Mouse (Mus musculus) forebrain, embryonic 11.5 days (tissue): Measurements from ENCODE around the gene Mafg. TPM values are rescaled to one million over a fixed set of nuclear protein-coding genes. Genes with fewer than 3 reads are reported as not detected.
"Not testable (repeated sequence)": the region's sequence is repeated elsewhere in the genome, so short reads cannot be mapped to it uniquely, and the experiment has no call there.

Source experiments
- ATAC-seq: fragments of 200-750 bp; cut with Nextera tagmentation; replicated peaks from 2 replicates; pipeline ENCODE4 v1.8.0; 2017; ENCODE audit warnings: moderate TSS enrichment; ENCODE audit not compliant: low FRiP score
- DNase-seq: peaks from one replicate; pipeline ENCODE4 v3.0.0-alpha.2; 2017; ENCODE audit warnings: low spot score
- H3K27ac ChIP-seq: fragments of 300-500 bp; sonication (generic); 2 replicates; pipeline ENCODE4 v1.5.1; 2014; ENCODE audit warnings: low read depth, low read length
- H3K27me3 ChIP-seq: fragments of 300-500 bp; sonication (generic); 2 replicates; pipeline ENCODE4 v1.6.1; 2014; ENCODE audit warnings: mild to moderate bottlenecking, low read length, mixed read lengths; ENCODE audit not compliant: control insufficient read depth, insufficient read depth
- H3K36me3 ChIP-seq: fragments of 300-500 bp; sonication (generic); 2 replicates; pipeline ENCODE4 v1.6.1; 2014; ENCODE audit warnings: mild to moderate bottlenecking, low read length, moderate library complexity, mixed read lengths; ENCODE audit not compliant: control insufficient read depth, insufficient read depth
- H3K4me1 ChIP-seq: fragments of 300-500 bp; sonication (generic); replicated peaks from 2 replicates; pipeline ENCODE4 v1.6.1; 2014; ENCODE audit warnings: low read length, mixed read lengths; ENCODE audit not compliant: control insufficient read depth, insufficient read depth
- H3K4me2 ChIP-seq: fragments of 300-500 bp; sonication (generic); 2 replicates; pipeline ENCODE4 v1.6.1; 2014; ENCODE audit warnings: low read depth, mild to moderate bottlenecking, low read length, moderate library complexity, mixed read lengths; ENCODE audit not compliant: severe bottlenecking
- H3K4me3 ChIP-seq: fragments of 300-500 bp; sonication (generic); 2 replicates; pipeline ENCODE4 v1.5.1; 2014; ENCODE audit warnings: low read depth, low read length
- H3K9ac ChIP-seq: fragments of 300-500 bp; sonication (generic); 2 replicates; pipeline ENCODE4 v1.6.1; 2014; ENCODE audit warnings: low read length
- H3K9me3 ChIP-seq: fragments of 300-500 bp; sonication (generic); 2 replicates; pipeline ENCODE4 v1.6.1; 2016; ENCODE audit warnings: low read length, mixed read lengths; ENCODE audit not compliant: control insufficient read depth
- WGBS: fragments of 180-500 bp; shearing (Covaris S2); extraction: QIAGEN DNeasy Blood & Tissue Kit; methylation state at CpG from one replicate; pipeline ENCODE4 v1.1.7; 2014; 5-methylcytosine and 5-hydroxymethylcytosine counted together
- polyA plus RNA-seq: library from polyadenylated mRNA; unstranded; fragments of >200 nt; fragmentation: Nextera tagmentation; extraction: Ambion mirVana; gene quantifications from 2 replicates; pipeline ENCODE4 v1.2.1, GENCODE M21; 2014

Mafg gene
- 25.5 and 26.4 TPM in 2 replicates for polyA plus RNA-seq

- Histone ChIP-seq H3K4me3 (peak within 1 kb of the TSS; percentile 96), H3K9ac (peak within 1 kb of the TSS; percentile 88), H3K36me3 (peaks cover 5% of the 10 kb centered on the region; the same call in 1 of the 2 replicates), H3K4me1 (peaks cover 22% of the 10 kb centered on the region), H3K27me3 (no peaks in the 10 kb centered on the region; the same call in 1 of the 2 replicates), H3K4me2 (peak within 1 kb of the TSS; percentile 93), H3K27ac (peak within 1 kb of the TSS; percentile 62), H3K9me3 (no peaks in the 10 kb centered on the region)
- 10% methylated on average over 58 of the region's 58 CpGs for WGBS
- DNase-seq (peak; percentile 98), ATAC-seq (peak; percentile 95)
These were observed at the start of gene Mafg for GRCm38 (mm10) chr11:120633520-120634343. Gene Mafg, minus strand, starts transcription at chr11:120633600.

GRCm38 (mm10) chr11:120682683-120683082 is 49.3 kb upstream of the Mafg start:
- Histone ChIP-seq H3K4me3 (no peak overlapping the region), H3K9me3 (no peaks in the 10 kb centered on the region), H3K27ac (no peak overlapping the region), H3K4me2 (no peak overlapping the region), H3K36me3 (peaks cover 7% of the 10 kb centered on the region; the same call in 1 of the 2 replicates), H3K9ac (no peak overlapping the region), H3K27me3 (no peaks in the 10 kb centered on the region), H3K4me1 (0 out of 2 replicates have a peak, but pooled peaks cover 2% of the 10 kb centered on the region)
- no peak for DNase-seq
- ATAC-seq, result no peak
- 92% methylated on average over 5 of the region's 5 CpGs for WGBS

GRCm38 (mm10) chr11:120679909-120680308 is 46.5 kb upstream of the Mafg start:
- Histone ChIP-seq H3K4me2 (no peak overlapping the region), H3K4me3 (no peak overlapping the region), H3K27me3 (no peaks in the 10 kb centered on the region), H3K9ac (no peak overlapping the region), H3K9me3 (no peaks in the 10 kb centered on the region), H3K27ac (no peak overlapping the region), H3K36me3 (peaks cover 7% of the 10 kb centered on the region; the same call in 1 of the 2 replicates), H3K4me1 (no peaks in the 10 kb centered on the region)
- no peak for ATAC-seq
- DNase-seq, result no peak
- WGBS, result 75% methylated on average over 3 of the region's 3 CpGs

GRCm38 (mm10) chr11:120676951-120677350 is 43.6 kb upstream of the Mafg start:
- Histone ChIP-seq H3K4me3 (no peak overlapping the region), H3K27ac (no peak overlapping the region), H3K9me3 (no peaks in the 10 kb centered on the region), H3K9ac (no peak overlapping the region), H3K4me1 (peaks cover 3% of the 10 kb centered on the region; the same call in 1 of the 2 replicates), H3K4me2 (no peak overlapping the region), H3K27me3 (no peaks in the 10 kb centered on the region), H3K36me3 (peaks cover 7% of the 10 kb centered on the region; the same call in 1 of the 2 replicates)
- ATAC-seq, result no peak
- 93% methylated on average over 4 of the region's 4 CpGs for WGBS
- DNase-seq, result no peak

- H3K4me2 ChIP-seq, H3K27ac ChIP-seq, H3K9me3 ChIP-seq, H3K4me1 ChIP-seq, H3K27me3 ChIP-seq, H3K9ac ChIP-seq, H3K36me3 ChIP-seq, ATAC-seq, H3K4me3 ChIP-seq, DNase-seq: not testable (repeated sequence)
- 83% methylated on average over 3 of the region's 5 CpGs for WGBS
These were observed 42.5 kb upstream of the Mafg start for GRCm38 (mm10) chr11:120675875-120676274.

- Histone ChIP-seq H3K36me3 (peaks cover 4% of the 10 kb centered on the region; the same call in 1 of the 2 replicates), H3K4me1 (peaks cover 3% of the 10 kb centered on the region; the same call in 1 of the 2 replicates), H3K4me2 (peak overlapping the region; percentile 56), H3K4me3 (peak overlapping the region; percentile 76), H3K9me3 (no peaks in the 10 kb centered on the region), H3K9ac (peak overlapping the region; percentile 83), H3K27ac (peak overlapping the region; percentile 25; the same call in 1 of the 2 replicates), H3K27me3 (no peaks in the 10 kb centered on the region)
- DNase-seq (no peak), ATAC-seq (peak; percentile 16; the same call in 1 of the 2 replicates)
- 42% methylated on average over 12 of the region's 12 CpGs for WGBS
These were observed 40.3 kb upstream of the Mafg start for GRCm38 (mm10) chr11:120673594-120674122.

GRCm38 (mm10) chr11:120672687-120673593 is 39.5 kb upstream of the Mafg start, which contains the start of gene Aspscr1:
Gene Aspscr1, plus strand, starts transcription at chr11:120672973.
- Histone ChIP-seq H3K4me3 (peak within 1 kb of the TSS; percentile 76), H3K4me2 (peak within 1 kb of the TSS; percentile 56), H3K36me3 (no peaks in the 10 kb centered on the region), H3K9ac (peak within 1 kb of the TSS; percentile 83), H3K27ac (peak within 1 kb of the TSS; percentile 68), H3K9me3 (no peaks in the 10 kb centered on the region), H3K4me1 (peaks cover 3% of the 10 kb centered on the region; the same call in 1 of the 2 replicates), H3K27me3 (no peaks in the 10 kb centered on the region)
- peak; percentile 96 for ATAC-seq
- peak; percentile 97 for DNase-seq
- WGBS, result 1% methylated on average over 83 of the region's 83 CpGs

- H3K4me2 ChIP-seq, result no peak overlapping the region
- DNase-seq (no peak), ATAC-seq (no peak)
- H3K9ac ChIP-seq, result no peak overlapping the region
- no peak overlapping the region for H3K27ac ChIP-seq
- no peaks in the 10 kb centered on the region for H3K9me3 ChIP-seq
- no peak overlapping the region for H3K4me3 ChIP-seq
- peaks cover 14% of the 10 kb centered on the region for H3K27me3 ChIP-seq
- no peaks in the 10 kb centered on the region for H3K36me3 ChIP-seq
- H3K4me1 ChIP-seq, result no peaks in the 10 kb centered on the region
- WGBS, result 19% methylated on average over 3 of the region's 3 CpGs
These were observed 33.2 kb upstream of the Mafg start for GRCm38 (mm10) chr11:120666617-120667016.
